Mouse (Mus musculus) hematopoietic stem cell, adult 5-6 weeks (primary cell): Measurements from ENCODE around the gene Taf1a. TPM values are rescaled to one million over a fixed set of nuclear protein-coding genes. Genes with fewer than 3 reads are reported as not detected.
"Not testable (repeated sequence)": the region's sequence is repeated elsewhere in the genome, so short reads cannot be mapped to it uniquely, and the experiment has no call there.

Experiments used
- ATAC-seq, 2 experiments: fragments of 125-278 bp in 1 of 2; replicated peaks in 1 of 2; 2 replicates each; pipeline ENCODE4 v1.8.0; 2016 to 2017; ENCODE audit warnings: inconsistent platforms in 2 of 2, mild to moderate bottlenecking in 2 of 2, moderate number of reproducible peaks in 2 of 2, low read depth in 1 of 2, moderate TSS enrichment in 1 of 2; ENCODE audit not compliant: low FRiP score in 2 of 2, poor library complexity in 2 of 2, severe bottlenecking in 2 of 2, insufficient read depth in 1 of 2, low TSS enrichment in 1 of 2
- total RNA-seq: library from RNA; stranded (forward); fragments of 172-1452, 232-1000 nt; gene quantifications from 2 replicates; pipeline ENCODE4 v1.2.3, GENCODE M21; 2017

Taf1a gene
- total RNA-seq, 1 experiment from 2014 or later = 33.9 TPM

DNA sequence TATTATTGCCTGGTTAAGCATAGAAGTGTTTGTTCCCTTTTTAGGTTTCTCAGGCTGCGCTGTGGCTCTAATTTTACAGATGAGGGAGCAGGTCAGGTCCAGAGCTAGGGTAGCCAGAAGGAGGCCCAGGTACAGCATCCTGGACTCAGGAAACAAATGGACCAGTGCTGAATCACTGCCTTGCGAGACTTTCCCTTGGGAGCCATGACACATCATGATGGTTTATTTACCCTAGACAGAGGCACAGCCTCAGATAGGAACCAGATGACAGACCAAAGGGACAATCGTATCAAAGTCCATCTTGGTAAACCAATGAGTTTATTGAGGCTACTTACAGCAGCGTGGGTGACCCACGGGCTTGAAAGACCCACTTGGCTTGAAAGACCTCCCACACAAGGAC is 7.0 kb upstream of the Taf1a start:
- no peak for ATAC-seq

DNA sequence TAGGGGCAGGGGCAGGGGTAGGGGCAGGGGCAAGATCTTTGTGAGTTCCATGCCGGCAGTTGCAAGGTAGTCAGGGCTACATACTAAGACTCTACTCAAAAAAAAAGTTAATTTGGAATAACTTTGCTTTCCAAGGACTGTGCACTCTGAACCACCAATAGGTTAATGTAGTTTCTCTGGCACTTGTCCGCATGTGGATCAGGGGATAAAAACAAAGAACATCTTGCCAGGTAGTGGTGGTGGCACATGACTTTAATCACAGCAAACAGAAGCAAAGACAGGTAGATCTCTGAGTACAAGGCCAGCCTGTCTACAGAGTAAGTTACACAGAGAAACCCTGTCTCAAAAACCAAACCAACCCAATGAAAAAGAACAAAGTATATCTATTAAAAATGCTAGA is 6.2 kb upstream of the Taf1a start:
- no peak for ATAC-seq

DNA sequence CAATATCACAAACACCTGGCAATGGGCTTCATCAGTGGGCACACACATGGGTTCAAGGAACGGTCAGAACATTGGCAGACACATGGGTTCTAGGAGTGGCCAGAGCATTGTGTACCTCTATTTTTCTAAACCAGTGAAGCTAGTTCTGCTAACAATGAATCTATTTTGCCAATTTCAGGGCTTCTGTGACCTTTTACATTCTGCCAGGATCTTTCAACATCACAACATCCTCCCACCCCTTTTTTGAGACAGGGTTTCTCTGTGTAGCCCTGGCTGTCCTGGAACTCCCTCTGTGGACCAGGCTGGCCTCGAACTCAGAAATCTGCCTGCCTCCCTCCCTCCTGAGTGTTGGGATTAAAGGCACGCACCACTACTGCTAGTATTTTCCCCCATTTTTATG is 1.4 kb upstream of the Taf1a start:
- ATAC-seq = not testable (repeated sequence)

DNA sequence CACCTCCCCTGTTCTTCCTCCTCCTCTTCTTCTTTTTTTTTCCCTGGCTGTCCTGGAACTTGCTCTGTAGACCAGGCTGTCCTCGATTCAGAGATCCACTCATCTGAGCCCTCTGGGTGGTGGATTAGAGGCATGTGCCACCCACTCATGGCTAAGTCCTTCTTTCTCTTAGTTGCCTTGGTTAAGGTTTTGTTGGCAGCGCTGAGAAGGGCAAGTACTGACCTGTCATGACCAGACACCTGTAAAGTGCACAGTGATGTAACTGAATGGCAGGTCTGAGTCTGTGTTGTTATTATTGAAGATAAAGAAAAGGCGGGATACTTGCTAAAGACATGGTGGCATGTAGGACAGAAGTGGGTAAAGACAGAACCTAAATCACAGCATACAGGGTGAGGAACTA is 14.6 kb downstream of the Taf1a start:
- no peak for ATAC-seq

DNA sequence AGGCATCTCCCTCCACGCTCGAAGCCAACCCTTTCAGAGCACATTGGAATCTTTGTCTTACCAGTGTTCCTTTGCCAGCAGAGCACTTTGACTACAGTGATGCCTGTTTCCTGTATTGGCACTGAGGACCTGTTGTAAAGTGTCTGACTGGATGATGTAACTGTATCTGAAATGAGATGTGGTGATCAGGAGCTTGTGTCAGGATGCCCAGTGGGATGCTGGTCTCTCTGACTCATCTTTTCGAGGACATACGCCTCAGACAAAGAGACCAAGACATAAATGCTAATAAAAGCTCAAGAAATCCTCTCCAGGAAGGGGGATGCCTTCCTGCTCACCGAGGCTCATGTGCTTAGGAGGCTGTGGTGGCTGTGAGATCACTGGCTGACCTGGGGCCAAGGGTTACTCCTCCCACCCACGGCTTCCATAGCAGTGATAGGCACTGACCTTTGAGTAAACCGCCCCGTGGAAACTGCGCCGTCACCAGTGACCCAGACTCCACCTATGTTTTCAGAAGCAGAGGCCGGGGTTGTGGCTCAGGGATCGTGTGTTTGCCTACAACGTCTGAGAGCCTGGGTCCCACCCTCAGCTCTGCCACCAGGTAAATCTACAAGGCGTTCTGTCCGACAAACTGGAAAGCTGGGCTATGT is 25.4 kb downstream of the Taf1a start:
- no peak for ATAC-seq

DNA sequence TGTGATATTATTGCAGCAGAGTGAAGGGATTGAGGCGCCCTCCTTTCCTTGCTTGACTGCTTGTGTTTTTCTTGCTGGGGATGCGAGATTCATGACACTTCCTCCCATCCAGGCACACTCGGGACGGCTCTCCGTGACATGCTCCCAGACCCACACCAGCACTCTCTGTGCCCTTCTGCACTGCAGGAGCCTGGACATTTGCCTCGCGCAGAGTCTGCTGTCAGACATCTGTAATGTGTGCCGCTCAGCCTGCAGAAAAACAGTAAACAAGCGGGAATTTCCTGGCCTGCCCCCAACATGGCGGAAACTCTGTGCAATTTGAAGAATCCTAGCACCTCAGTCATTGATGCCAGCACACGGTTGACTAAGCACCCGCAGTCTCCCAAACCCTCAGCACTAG is 29.1 kb downstream of the Taf1a start, which contains the start of gene Hhipl2:
TSS of gene Hhipl2 (plus strand) at position 343 of the 400 bp plus-strand sequence.
- ATAC-seq = no peak

DNA sequence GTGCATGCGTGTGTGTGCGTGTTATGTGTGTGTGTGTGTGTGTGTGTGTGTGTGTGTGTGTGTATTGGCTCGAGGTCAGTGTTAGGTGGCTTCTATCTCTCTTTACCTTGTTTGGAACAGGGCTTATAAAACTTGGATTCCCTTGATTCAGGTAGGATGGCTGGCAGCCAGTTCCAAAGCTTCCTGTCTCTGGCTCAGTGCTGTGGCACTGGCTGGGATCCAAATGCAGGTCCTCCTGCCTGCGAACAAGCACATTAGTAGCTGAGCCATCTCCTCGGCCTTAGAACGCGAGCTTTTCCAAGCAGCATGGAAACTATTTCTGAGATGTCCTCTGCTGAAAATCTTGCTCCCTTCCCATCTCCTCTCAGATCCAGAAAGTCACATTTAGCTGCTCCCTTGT is 31.0 kb downstream of the Taf1a start:
- no peak for ATAC-seq

DNA sequence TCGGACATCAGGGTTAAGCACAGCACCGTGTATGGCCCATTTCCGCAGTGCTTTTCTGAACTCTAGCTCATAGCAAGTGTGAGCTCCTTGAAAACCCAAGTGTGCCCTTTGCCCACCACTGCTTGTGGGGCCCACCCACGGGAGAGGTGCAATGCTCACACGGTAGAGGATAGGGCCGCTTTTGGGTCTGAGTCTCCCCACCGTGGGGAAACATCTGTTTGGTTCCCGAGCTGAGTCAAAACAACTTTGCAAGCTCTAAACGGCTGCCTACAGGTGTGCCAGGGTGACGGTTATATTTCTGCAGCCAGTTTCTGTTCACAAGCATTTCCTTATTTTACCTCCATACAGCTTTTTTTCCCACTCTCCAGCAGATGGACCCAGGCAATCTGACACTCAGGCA is 31.5 kb downstream of the Taf1a start:
- no peak for ATAC-seq

DNA sequence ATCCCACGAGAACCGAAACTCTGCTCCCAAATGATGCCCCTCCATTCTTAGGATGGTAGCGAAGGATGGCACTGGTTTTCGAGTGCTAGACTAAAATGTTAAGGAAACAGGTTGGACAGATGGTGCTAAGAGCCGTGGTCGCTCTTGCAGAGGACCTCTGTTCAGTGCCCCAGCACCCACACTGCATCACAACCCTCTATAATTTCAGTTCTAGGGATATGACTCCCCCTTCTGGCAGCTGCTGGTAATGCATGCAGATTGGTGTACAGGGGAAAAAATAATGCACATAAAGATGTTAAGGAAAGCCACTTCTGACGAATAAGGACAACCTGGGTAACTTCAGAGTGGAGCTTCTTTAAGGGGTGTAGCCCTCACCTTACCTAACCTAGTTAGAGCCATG is 35.3 kb downstream of the Taf1a start:
- ATAC-seq = no peak

DNA sequence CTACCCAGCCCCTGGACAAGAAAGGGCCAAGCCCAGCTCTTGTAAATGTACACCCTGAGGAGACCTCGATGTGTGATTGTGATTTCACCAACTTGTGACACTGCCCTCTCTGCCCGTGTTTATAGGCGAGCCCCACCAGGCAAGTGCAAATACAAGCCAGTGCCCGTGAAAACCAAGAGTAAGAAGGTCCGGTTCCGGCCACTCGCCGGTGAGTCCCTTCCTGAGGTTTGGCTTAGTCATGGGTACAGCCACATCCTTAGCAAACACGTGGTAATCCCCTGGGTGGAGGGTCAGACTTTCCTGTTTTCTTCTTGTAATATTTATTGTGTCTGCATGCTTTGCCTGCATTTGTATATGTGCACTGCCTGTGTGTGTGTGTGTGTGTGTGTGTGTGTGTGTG is 46.1 kb downstream of the Taf1a start:
- no peak for ATAC-seq

DNA sequence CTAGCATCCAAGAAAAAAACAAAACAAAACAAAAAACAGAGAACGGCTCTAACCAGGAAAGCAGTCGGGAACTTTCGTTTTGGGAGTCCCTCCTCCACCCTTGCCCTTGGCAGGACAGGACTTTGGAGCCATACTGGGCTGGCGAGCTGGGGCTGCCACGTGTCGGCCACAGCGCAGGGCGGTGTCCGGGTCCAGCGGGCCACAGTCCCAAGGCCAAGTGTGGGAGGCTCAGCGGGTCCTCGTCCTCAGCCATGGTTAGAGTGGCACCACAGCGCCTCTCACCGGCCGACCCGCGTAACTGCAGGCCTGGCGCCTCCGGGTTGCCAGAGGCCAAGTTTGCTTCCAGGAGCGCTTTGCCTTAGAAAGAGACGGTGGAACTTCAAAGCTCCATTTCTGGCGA is 50.3 kb downstream of the Taf1a start:
- peak; percentile 73 to 89 for ATAC-seq

DNA sequence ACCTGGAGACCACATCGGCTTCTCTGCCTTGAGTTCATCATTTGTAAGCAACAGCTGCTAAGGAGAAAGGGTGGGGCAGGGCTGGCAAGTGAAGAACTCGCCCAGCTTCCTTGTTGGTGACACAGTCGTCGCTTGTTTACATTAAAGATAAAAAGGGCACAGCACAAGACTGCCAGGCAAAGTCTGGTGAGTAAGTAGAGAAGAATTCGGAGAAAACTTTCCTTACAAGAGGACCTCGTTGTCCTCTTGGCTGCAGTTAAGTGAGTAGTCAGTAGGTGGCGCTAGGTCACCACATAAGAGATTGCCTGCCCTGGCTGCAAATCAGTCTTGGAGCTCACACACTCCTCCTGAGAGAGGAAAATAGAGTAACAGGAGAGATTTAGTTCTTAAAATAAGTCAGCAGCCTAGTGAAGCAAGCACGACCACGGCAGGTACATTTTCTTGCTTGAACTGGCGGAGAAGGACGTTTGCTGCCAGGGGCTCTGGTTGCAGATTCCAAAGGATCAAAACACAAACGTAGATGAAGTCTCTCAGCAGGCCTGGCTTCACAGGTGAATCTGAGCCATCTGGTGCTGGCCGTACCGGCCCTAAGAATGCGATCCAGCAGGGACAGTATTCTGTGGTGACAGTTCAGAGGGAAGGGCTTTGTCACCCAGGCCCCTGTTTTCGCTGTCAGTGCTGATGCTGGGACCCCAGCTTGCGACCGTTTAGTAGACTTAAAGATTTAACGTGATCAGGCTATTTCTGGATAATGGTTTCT is 53.4 kb downstream of the Taf1a start:
- ATAC-seq = peak; percentile 73 to 79

DNA sequence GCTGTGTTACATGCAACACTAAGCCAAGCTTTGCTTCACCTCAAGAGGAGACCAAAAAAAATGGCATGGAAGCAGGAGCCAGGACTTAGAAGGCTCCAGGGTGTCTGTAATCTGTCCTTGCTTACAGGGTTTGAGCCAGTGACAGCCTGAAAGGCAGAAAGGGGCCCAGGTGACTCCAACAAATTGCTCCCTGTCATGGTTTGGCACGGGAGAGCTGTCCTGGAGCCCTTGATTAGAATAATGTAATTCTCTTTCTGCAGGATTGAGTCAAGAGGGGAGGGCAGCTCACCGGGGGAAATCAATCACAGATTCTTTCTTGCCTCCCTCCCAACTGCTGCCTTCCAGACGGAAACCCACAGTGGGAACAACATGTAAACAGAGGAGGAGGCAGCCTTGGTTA is 64.3 kb downstream of the Taf1a start:
- ATAC-seq = no peak

Other genes with a start within 250 kb of the Taf1a start
- gene Disp1, start 167.5 kb upstream of the Taf1a start, total RNA-seq = 4.9 and 6.9 TPM in 2 replicates
- gene Aida, start 92.4 kb upstream of the Taf1a start, total RNA-seq = 60.1 and 85.3 TPM in 2 replicates
- 61.1 and 80.3 TPM in 2 replicates for gene Brox, start 91.7 kb upstream of the Taf1a start, total RNA-seq
- gene Mia3, start 19.4 kb upstream of the Taf1a start, total RNA-seq = 92.4 and 109 TPM in 2 replicates
- gene Hhipl2, start 29.2 kb downstream of the Taf1a start, total RNA-seq = not detected in 2 replicates